Mouse (Mus musculus) layer of hippocampus, adult 2 months (tissue): ENCODE measurements around the gene Gstt2. TPM values are rescaled to one million over a fixed set of nuclear protein-coding genes. Genes with fewer than 3 reads are reported as not detected.
A peak's percentile ranks its signal among the peaks of the same experiment; 100 is the strongest.

Experiments used
- DNase-seq, 2 experiments: peaks; one replicate each; pipeline ENCODE4 v3.0.0; 2022; ENCODE audit warnings: low spot score in 2 of 2
- H3K27ac ChIP-seq: fragments of 200-600 bp; 2 replicates; pipeline ENCODE4 v1.8.1; 2022
- H3K4me3 ChIP-seq: fragments of 200-600 bp; 2 replicates; pipeline ENCODE4 v1.8.1; 2022; ENCODE audit warnings: mild to moderate bottlenecking
- CTCF ChIP-seq: fragments of 200-600 bp; conservative IDR thresholded peaks from 2 replicates; pipeline ENCODE4 v1.8.1; 2022; ENCODE audit warnings: antibody characterized with exemption, mild to moderate bottlenecking, moderate library complexity
- total RNA-seq, 2 experiments: library from RNA; stranded (reverse); gene quantifications; 2 replicates each; pipeline ENCODE4 v1.2.3; 2021

The Gstt2 gene
- total RNA-seq, 2 experiments from 2014 or later = 4.7 TPM

- no peak for TF ChIP-seq CTCF
- Histone ChIP-seq H3K4me3 (peak overlapping the region; percentile 65), H3K27ac (peak overlapping the region; percentile 83)
- DNase-seq = peak in 1 of 2 experiments; percentile 24
Observed at GRCm38 (mm10) chr10:75797619-75798175, 39.5 kb downstream of the Gstt2 start.

GRCm38 (mm10) chr10:75796731-75797516 lies 40.3 kb downstream of the Gstt2 start:
- H3K27ac ChIP-seq = no peak overlapping the region
- DNase-seq = no peak
- H3K4me3 ChIP-seq = peak overlapping the region; percentile 65; the same call in 1 of the 2 replicates
- TF ChIP-seq CTCF = no peak

DNA sequence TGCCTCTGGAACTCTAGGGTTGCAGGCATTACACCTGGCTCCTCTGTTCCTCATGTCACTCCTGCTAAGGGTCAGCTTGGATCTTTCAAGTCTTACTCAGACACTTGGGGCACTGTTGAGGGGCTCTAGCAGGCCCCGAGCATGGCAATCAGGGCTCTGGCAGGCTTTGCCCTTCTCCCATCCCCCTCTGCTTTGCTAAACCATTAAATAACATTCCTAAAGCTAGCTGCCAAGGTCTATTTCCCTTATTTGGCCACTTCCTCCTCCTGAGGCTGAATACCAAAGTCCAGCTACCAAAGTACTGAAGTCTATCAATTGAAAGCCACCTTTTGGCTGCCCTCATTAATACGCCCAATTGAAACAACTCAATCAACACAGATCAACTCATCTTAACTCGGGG lies 42.3 kb downstream of the Gstt2 start:
- Histone ChIP-seq H3K4me3 (no peak overlapping the region), H3K27ac (no peak overlapping the region)
- no peak for DNase-seq
- TF ChIP-seq CTCF = no peak

GRCm38 (mm10) chr10:75790773-75791172 lies 46.5 kb downstream of the Gstt2 start:
- peak; percentile 51 for TF ChIP-seq CTCF
- H3K27ac ChIP-seq = no peak overlapping the region
- DNase-seq = no peak

GRCm38 (mm10) chr10:75789841-75790240 lies 47.4 kb downstream of the Gstt2 start:
- DNase-seq = no peak
- H3K4me3 ChIP-seq = no peak overlapping the region
- TF ChIP-seq CTCF = no peak
- no peak overlapping the region for H3K27ac ChIP-seq

More at GRCm38 (mm10) chr10:75790773-75791172, 46.5 kb downstream of the Gstt2 start:
- no peak overlapping the region for H3K4me3 ChIP-seq

- TF ChIP-seq CTCF = no peak
- H3K4me3 ChIP-seq = no peak overlapping the region
- H3K27ac ChIP-seq = no peak overlapping the region
- no peak for DNase-seq
Observed at GRCm38 (mm10) chr10:75789081-75789735, 48.0 kb downstream of the Gstt2 start.

- no peak overlapping the region for H3K27ac ChIP-seq
- H3K4me3 ChIP-seq = no peak overlapping the region
- no peak for DNase-seq
- no peak for TF ChIP-seq CTCF
Observed at GRCm38 (mm10) chr10:75788277-75788676, 48.9 kb downstream of the Gstt2 start.

GRCm38 (mm10) chr10:75785442-75785841 lies 51.8 kb downstream of the Gstt2 start:
- TF ChIP-seq CTCF = no peak
- no peak overlapping the region for H3K27ac ChIP-seq
- no peak for DNase-seq
- H3K4me3 ChIP-seq = no peak overlapping the region

Other genes starting within 250 kb of the Gstt2 start
- 1 to 10 TPM; 2.3 TPM for gene Ggt5, start 248.1 kb downstream of the Gstt2 start, total RNA-seq
- gene Susd2, start 193.4 kb downstream of the Gstt2 start, total RNA-seq = 1 to 10 TPM; 2.1 TPM
- gene Cabin1, start 73.1 kb downstream of the Gstt2 start, total RNA-seq = 10 to 100 TPM; 68.0 to 70.4 TPM
- gene Ddt, start 64.0 kb downstream of the Gstt2 start, total RNA-seq = 10 to 100 TPM; 42.3 to 46.4 TPM
- under 1 TPM in 1 of 2 experiments, not detected in 1; 0.56 TPM for gene Gm20441, start 56.5 kb downstream of the Gstt2 start, total RNA-seq
- gene Gstt3, start 56.0 kb downstream of the Gstt2 start, total RNA-seq = 1 to 10 TPM; 1.6 to 1.8 TPM
- gene Gstt1, start 38.8 kb downstream of the Gstt2 start, total RNA-seq = 1 to 10 TPM; 6.7 to 7.2 TPM
- gene Gstt4, start 14.9 kb downstream of the Gstt2 start, total RNA-seq = not detected
- 100 to 1,000 TPM; 439 to 454 TPM for gene Mif, start 22.8 kb upstream of the Gstt2 start, total RNA-seq
- gene Derl3, start 56.0 kb upstream of the Gstt2 start, total RNA-seq = 1 to 10 TPM; 3.2 to 5.0 TPM
- gene Smarcb1, start 84.2 kb upstream of the Gstt2 start, total RNA-seq = 10 to 100 TPM; 83.3 to 83.6 TPM
- gene Chchd10, start 95.7 kb upstream of the Gstt2 start, total RNA-seq = 100 to 1,000 TPM; 328 to 340 TPM
- 1 to 10 TPM; 1.5 to 1.8 TPM for gene Mmp11, start 99.1 kb upstream of the Gstt2 start, total RNA-seq
- gene Gm867, start 103.2 kb upstream of the Gstt2 start, total RNA-seq = under 1 TPM in 1 of 2 experiments, not detected in 1; 0.56 TPM
- not detected for gene Vpreb3, start 105.6 kb upstream of the Gstt2 start, total RNA-seq
- gene Gm5134, start 117.1 kb upstream of the Gstt2 start, total RNA-seq = not detected
- gene Zfp280b, start 195.2 kb upstream of the Gstt2 start, total RNA-seq = 10 to 100 TPM; 15.5 to 16.1 TPM